Mouse (Mus musculus): ENCODE measurements around the gene Hsp90b1.

- TF ChIP-seq POLR2A (IDR thresholded peaks at IDR 0.05; ENCODE audit: insufficient read depth, low read length) (no peak), EP300 (IDR thresholded peaks at IDR 0.05; ENCODE audit: insufficient read depth, low read depth, low read length) (no peak), CTCF (IDR thresholded peaks at IDR 0.05; ENCODE audit: low read depth, low read length) (no peak)
Measured at GRCm38 (mm10) chr10:86744306-86744705, 39.0 kb upstream of the Hsp90b1 start.
